Mouse (Mus musculus) neural tube, embryonic 15.5 days (tissue): Measurements from ENCODE around the gene Cep19. TPM values are rescaled to one million over a fixed set of nuclear protein-coding genes. Genes with fewer than 3 reads are reported as not detected.

Experiments used
- ATAC-seq: fragments of 200-750 bp; cut with Nextera tagmentation; 2 replicates; pipeline ENCODE4 v1.8.0; 2017; ENCODE audit warnings: mild to moderate bottlenecking, moderate TSS enrichment, moderate library complexity; ENCODE audit not compliant: low FRiP score
- H3K27ac ChIP-seq: fragments of 300-500 bp; sonication (generic); replicated peaks from 2 replicates; pipeline ENCODE4 v1.5.1; 2015; ENCODE audit warnings: mild to moderate bottlenecking, inconsistent platforms
- H3K27me3 ChIP-seq: fragments of 300-500 bp; sonication (generic); replicated peaks from 2 replicates; pipeline ENCODE4 v1.6.1; 2015; ENCODE audit warnings: inconsistent platforms
- H3K36me3 ChIP-seq: fragments of 300-500 bp; sonication (generic); 2 replicates; pipeline ENCODE4 v1.6.1; 2015; ENCODE audit warnings: inconsistent platforms
- H3K4me1 ChIP-seq: fragments of 300-500 bp; sonication (generic); 2 replicates; pipeline ENCODE4 v1.6.1; 2015; ENCODE audit warnings: inconsistent platforms
- H3K4me2 ChIP-seq: fragments of 300-500 bp; sonication (generic); 2 replicates; pipeline ENCODE4 v1.6.1; 2015; ENCODE audit warnings: inconsistent platforms, mild to moderate bottlenecking, moderate library complexity
- H3K4me3 ChIP-seq: fragments of 300-500 bp; sonication (generic); replicated peaks from 2 replicates; pipeline ENCODE4 v1.5.1; 2015; ENCODE audit warnings: mild to moderate bottlenecking, inconsistent platforms
- H3K9ac ChIP-seq: fragments of 300-500 bp; sonication (generic); replicated peaks from 2 replicates; pipeline ENCODE4 v1.6.1; 2015; ENCODE audit warnings: mild to moderate bottlenecking, inconsistent platforms
- H3K9me3 ChIP-seq: fragments of 300-500 bp; sonication (generic); replicated peaks from 2 replicates; pipeline ENCODE4 v1.6.1; 2016; ENCODE audit warnings: inconsistent platforms
- WGBS: fragments of 180-500 bp; shearing (Covaris S2); methylation state at CpG from one replicate; pipeline ENCODE4 v1.1.7; 2015; ENCODE audit warnings: mixed read lengths; 5-methylcytosine and 5-hydroxymethylcytosine counted together
- polyA plus RNA-seq: library from polyadenylated mRNA; unstranded; fragments of >200 nt; fragmentation: Nextera tagmentation; extraction: Ambion mirVana; gene quantifications from 2 replicates; pipeline ENCODE4 v1.2.1, GENCODE M21; 2015

The Cep19 gene
- polyA plus RNA-seq, 1 experiment from 2014 or later: 48.0 TPM

GRCm38 (mm10) chr16:32110951-32111699 is 11.5 kb downstream of the Cep19 start:
- Histone ChIP-seq H3K4me3 (no peak overlapping the region), H3K4me1 (peaks cover 4% of the 10 kb centered on the region; the same call in 1 of the 2 replicates), H3K4me2 (no peak overlapping the region), H3K36me3 (peaks cover 48% of the 10 kb centered on the region), H3K27ac (no peak overlapping the region), H3K27me3 (no peaks in the 10 kb centered on the region), H3K9me3 (no peaks in the 10 kb centered on the region), H3K9ac (no peak overlapping the region)
- 83% methylated on average over 15 of the region's 15 CpGs for WGBS
- ATAC-seq: no peak

- Histone ChIP-seq H3K9ac (no peak overlapping the region), H3K27ac (no peak overlapping the region), H3K4me2 (no peak overlapping the region), H3K36me3 (peaks cover 25% of the 10 kb centered on the region), H3K27me3 (no peaks in the 10 kb centered on the region), H3K9me3 (no peaks in the 10 kb centered on the region), H3K4me1 (peaks cover 4% of the 10 kb centered on the region; the same call in 1 of the 2 replicates), H3K4me3 (no peak overlapping the region)
- no peak for ATAC-seq
- 70% methylated on average over 23 of the region's 23 CpGs for WGBS
Observed at GRCm38 (mm10) chr16:32113541-32114218, 14.1 kb downstream of the Cep19 start.

- H3K4me2 ChIP-seq: no peak overlapping the region
- ATAC-seq: no peak
- H3K4me3 ChIP-seq: no peak overlapping the region
- H3K27me3 ChIP-seq: no peaks in the 10 kb centered on the region
- no peak overlapping the region for H3K9ac ChIP-seq
- no peaks in the 10 kb centered on the region for H3K9me3 ChIP-seq
- 84% methylated on average over 10 of the region's 10 CpGs for WGBS
- H3K36me3 ChIP-seq: peaks cover 21% of the 10 kb centered on the region
- H3K4me1 ChIP-seq: peaks cover 4% of the 10 kb centered on the region; the same call in 1 of the 2 replicates
- no peak overlapping the region for H3K27ac ChIP-seq
Observed at GRCm38 (mm10) chr16:32114406-32114805, 14.8 kb downstream of the Cep19 start.

GRCm38 (mm10) chr16:32114968-32115695 is 15.5 kb downstream of the Cep19 start:
- Histone ChIP-seq H3K27me3 (no peaks in the 10 kb centered on the region), H3K4me1 (peaks cover 4% of the 10 kb centered on the region; the same call in 1 of the 2 replicates), H3K4me3 (no peak overlapping the region), H3K9ac (no peak overlapping the region), H3K4me2 (peak overlapping the region; percentile 25; the same call in 1 of the 2 replicates), H3K36me3 (peaks cover 16% of the 10 kb centered on the region), H3K27ac (no peak overlapping the region), H3K9me3 (no peaks in the 10 kb centered on the region)
- WGBS: 23% methylated on average over 15 of the region's 15 CpGs
- ATAC-seq: no peak

- Histone ChIP-seq H3K27me3 (no peaks in the 10 kb centered on the region), H3K9ac (no peak overlapping the region), H3K4me3 (no peak overlapping the region), H3K4me1 (peaks cover 4% of the 10 kb centered on the region; the same call in 1 of the 2 replicates), H3K4me2 (no peak overlapping the region), H3K36me3 (peaks cover 9% of the 10 kb centered on the region), H3K27ac (no peak overlapping the region), H3K9me3 (no peaks in the 10 kb centered on the region)
- WGBS: 73% methylated on average over 6 of the region's 6 CpGs
- no peak for ATAC-seq
Observed at GRCm38 (mm10) chr16:32115781-32116180, 16.2 kb downstream of the Cep19 start.

GRCm38 (mm10) chr16:32116186-32116585 is 16.6 kb downstream of the Cep19 start:
- Histone ChIP-seq H3K27ac (no peak overlapping the region), H3K4me3 (no peak overlapping the region), H3K27me3 (no peaks in the 10 kb centered on the region), H3K4me1 (peaks cover 4% of the 10 kb centered on the region; the same call in 1 of the 2 replicates), H3K9ac (no peak overlapping the region), H3K9me3 (no peaks in the 10 kb centered on the region), H3K36me3 (peaks cover 5% of the 10 kb centered on the region), H3K4me2 (no peak overlapping the region)
- 48% methylated on average over 5 of the region's 5 CpGs for WGBS
- no peak for ATAC-seq

GRCm38 (mm10) chr16:32120454-32120853 is 20.9 kb downstream of the Cep19 start:
- Histone ChIP-seq H3K4me3 (no peak overlapping the region), H3K4me1 (peaks cover under 1% of the 10 kb centered on the region; the same call in 1 of the 2 replicates), H3K27me3 (no peaks in the 10 kb centered on the region), H3K9me3 (no peaks in the 10 kb centered on the region), H3K36me3 (no peaks in the 10 kb centered on the region), H3K27ac (no peak overlapping the region), H3K9ac (no peak overlapping the region), H3K4me2 (no peak overlapping the region)
- ATAC-seq: no peak
- WGBS: 81% methylated on average over 3 of the region's 3 CpGs

- Histone ChIP-seq H3K9me3 (no peaks in the 10 kb centered on the region), H3K4me2 (no peak overlapping the region), H3K9ac (no peak overlapping the region), H3K36me3 (no peaks in the 10 kb centered on the region), H3K4me3 (no peak overlapping the region), H3K4me1 (no peaks in the 10 kb centered on the region), H3K27me3 (no peaks in the 10 kb centered on the region), H3K27ac (no peak overlapping the region)
- ATAC-seq: no peak
- 92% methylated on average over 7 of the region's 7 CpGs for WGBS
Observed at GRCm38 (mm10) chr16:32124020-32124419, 24.4 kb downstream of the Cep19 start.

GRCm38 (mm10) chr16:32124444-32125335 is 25.1 kb downstream of the Cep19 start:
- ATAC-seq: no peak
- H3K27me3 ChIP-seq: no peaks in the 10 kb centered on the region
- H3K9me3 ChIP-seq: no peaks in the 10 kb centered on the region
- H3K4me1 ChIP-seq: no peaks in the 10 kb centered on the region
- no peak overlapping the region for H3K9ac ChIP-seq
- H3K36me3 ChIP-seq: no peaks in the 10 kb centered on the region
- H3K27ac ChIP-seq: no peak overlapping the region
- H3K4me3 ChIP-seq: no peak overlapping the region
- WGBS: 75% methylated on average over 17 of the region's 17 CpGs
- H3K4me2 ChIP-seq: no peak overlapping the region

GRCm38 (mm10) chr16:32125364-32125763 is 25.8 kb downstream of the Cep19 start:
- ATAC-seq: no peak
- H3K36me3 ChIP-seq: no peaks in the 10 kb centered on the region
- H3K9me3 ChIP-seq: no peaks in the 10 kb centered on the region
- H3K27me3 ChIP-seq: no peaks in the 10 kb centered on the region
- no peak overlapping the region for H3K9ac ChIP-seq
- H3K4me1 ChIP-seq: no peaks in the 10 kb centered on the region
- H3K27ac ChIP-seq: no peak overlapping the region
- no peak overlapping the region for H3K4me2 ChIP-seq
- H3K4me3 ChIP-seq: no peak overlapping the region
- WGBS: 95% methylated on average over 3 of the region's 3 CpGs

- Histone ChIP-seq H3K4me2 (no peak overlapping the region), H3K4me3 (no peak overlapping the region), H3K9me3 (no peaks in the 10 kb centered on the region), H3K27me3 (no peaks in the 10 kb centered on the region), H3K27ac (no peak overlapping the region), H3K36me3 (no peaks in the 10 kb centered on the region), H3K4me1 (no peaks in the 10 kb centered on the region), H3K9ac (no peak overlapping the region)
- ATAC-seq: no peak
- 93% methylated on average over 4 of the region's 4 CpGs for WGBS
Observed at GRCm38 (mm10) chr16:32127046-32127445, 27.4 kb downstream of the Cep19 start.
